Mouse (Mus musculus): ENCODE data around the gene Vav3. TPM values are rescaled to one million over a fixed set of nuclear protein-coding genes. Genes with fewer than 3 reads are reported as not detected.

The Vav3 gene
- total and polyA plus RNA-seq, 3 experiments = 1.7 to 5.0 (median 4.4) TPM

GRCm38 (mm10) chr3:109478297-109478696 is 137.8 kb downstream of the Vav3 start:
- Histone ChIP-seq H3K4me1 (ENCODE audit: control insufficient read depth, insufficient read depth, low read length) (peaks cover 3% of the 10 kb centered on the region), H3K9ac (ENCODE audit: low read depth, low read length) (no peak overlapping the region), H3K27ac (no peak overlapping the region), H3K27me3 (ENCODE audit: control insufficient read depth, insufficient read depth, low read length) (no peaks in the 10 kb centered on the region), H3K36me3 (ENCODE audit: control insufficient read depth, insufficient read depth, low read length) (no peaks in the 10 kb centered on the region; the same call in 1 of the 2 replicates), H3K4me3 (no peak overlapping the region), H3K79me2 (replicated peaks; ENCODE audit: control insufficient read depth, insufficient read depth, low read length) (no peaks in the 10 kb centered on the region)
- intact Hi-C loops (cut with DNase I) = no loop called here
- no peak for DNase-seq
- WGBS = 68% methylated on average over 4 of the region's 4 CpGs
- TF ChIP-seq POLR2A (IDR thresholded peaks at IDR 0.05; ENCODE audit: insufficient read depth, low read depth, low read length) = no peak
- no peak for TF ChIP-seq CTCF (IDR thresholded peaks at IDR 0.05)
- no peak for TF ChIP-seq EP300 (IDR thresholded peaks at IDR 0.05; ENCODE audit: insufficient read depth, low read depth, low read length)

- Histone ChIP-seq H3K4me3 (no peak overlapping the region), H3K4me1 (ENCODE audit: control insufficient read depth, insufficient read depth, low read length) (peaks cover 1% of the 10 kb centered on the region), H3K9ac (ENCODE audit: low read depth, low read length) (no peak overlapping the region), H3K36me3 (ENCODE audit: control insufficient read depth, insufficient read depth, low read length) (no peaks in the 10 kb centered on the region), H3K27me3 (ENCODE audit: control insufficient read depth, insufficient read depth, low read length) (no peaks in the 10 kb centered on the region), H3K27ac (no peak overlapping the region), H3K79me2 (replicated peaks; ENCODE audit: control insufficient read depth, insufficient read depth, low read length) (no peaks in the 10 kb centered on the region)
- DNase-seq = no peak
- no peak for TF ChIP-seq POLR2A (IDR thresholded peaks at IDR 0.05; ENCODE audit: insufficient read depth, low read depth, low read length)
- no peak for TF ChIP-seq CTCF (IDR thresholded peaks at IDR 0.05)
- TF ChIP-seq EP300 (IDR thresholded peaks at IDR 0.05; ENCODE audit: insufficient read depth, low read depth, low read length) = no peak
- 50% methylated on average over 2 of the region's 2 CpGs for WGBS
- intact Hi-C loops (cut with DNase I) = no loop called here
Observed at GRCm38 (mm10) chr3:109480625-109481024, 140.2 kb downstream of the Vav3 start.

- no peaks in the 10 kb centered on the region for H3K36me3 ChIP-seq (ENCODE audit: control insufficient read depth, insufficient read depth, low read length)
- intact Hi-C loops (cut with DNase I) = loop anchor here (5.0 kb wide), 1 partner anchor 144 kb away; the partner anchor contains the start of gene Vav3
- no peaks in the 10 kb centered on the region for H3K27me3 ChIP-seq (ENCODE audit: control insufficient read depth, insufficient read depth, low read length)
- no peak overlapping the region for H3K9ac ChIP-seq (ENCODE audit: low read depth, low read length)
- TF ChIP-seq CTCF (IDR thresholded peaks at IDR 0.05) (no peak), POLR2A (IDR thresholded peaks at IDR 0.05; ENCODE audit: insufficient read depth, low read depth, low read length) (no peak), EP300 (IDR thresholded peaks at IDR 0.05; ENCODE audit: insufficient read depth, low read depth, low read length) (no peak)
- H3K4me3 ChIP-seq = no peak overlapping the region
- DNase-seq = no peak
- no peak overlapping the region for H3K27ac ChIP-seq
- H3K79me2 ChIP-seq (replicated peaks; ENCODE audit: control insufficient read depth, insufficient read depth, low read length) = no peaks in the 10 kb centered on the region
- H3K4me1 ChIP-seq (ENCODE audit: control insufficient read depth, insufficient read depth, low read length) = peaks cover 2% of the 10 kb centered on the region
- WGBS = 77% methylated on average over 3 of the region's 3 CpGs
Observed at GRCm38 (mm10) chr3:109486786-109487185, 146.3 kb downstream of the Vav3 start.

GRCm38 (mm10) chr3:109487823-109488222 is 147.4 kb downstream of the Vav3 start:
- H3K36me3 ChIP-seq (ENCODE audit: control insufficient read depth, insufficient read depth, low read length) = no peaks in the 10 kb centered on the region
- peaks cover 2% of the 10 kb centered on the region for H3K4me1 ChIP-seq (ENCODE audit: control insufficient read depth, insufficient read depth, low read length)
- no peak for DNase-seq
- no peak for TF ChIP-seq EP300 (IDR thresholded peaks at IDR 0.05; ENCODE audit: insufficient read depth, low read depth, low read length)
- TF ChIP-seq CTCF (IDR thresholded peaks at IDR 0.05) = no peak
- TF ChIP-seq POLR2A (IDR thresholded peaks at IDR 0.05; ENCODE audit: insufficient read depth, low read depth, low read length) = no peak
- no peaks in the 10 kb centered on the region for H3K27me3 ChIP-seq (ENCODE audit: control insufficient read depth, insufficient read depth, low read length)
- 87% methylated on average over 4 of the region's 4 CpGs for WGBS
- no peak overlapping the region for H3K4me3 ChIP-seq
- intact Hi-C loops (cut with DNase I) = loop anchor here (5.0 kb wide), 1 partner anchor 146 kb away; the partner anchor contains the start of gene Vav3
- no peaks in the 10 kb centered on the region for H3K79me2 ChIP-seq (replicated peaks; ENCODE audit: control insufficient read depth, insufficient read depth, low read length)
- H3K27ac ChIP-seq = no peak overlapping the region
- H3K9ac ChIP-seq (ENCODE audit: low read depth, low read length) = no peak overlapping the region

GRCm38 (mm10) chr3:109488750-109489171 is 148.3 kb downstream of the Vav3 start:
- intact Hi-C loops (cut with DNase I) = loop anchor here (5.0 kb wide), 1 partner anchor 146 kb away; the partner anchor contains the start of gene Vav3
- no peak for TF ChIP-seq POLR2A (IDR thresholded peaks at IDR 0.05; ENCODE audit: insufficient read depth, low read depth, low read length)
- no peak for TF ChIP-seq EP300 (IDR thresholded peaks at IDR 0.05; ENCODE audit: insufficient read depth, low read depth, low read length)
- no peak for TF ChIP-seq CTCF (IDR thresholded peaks at IDR 0.05)
- no peaks in the 10 kb centered on the region for H3K27me3 ChIP-seq (ENCODE audit: control insufficient read depth, insufficient read depth, low read length)
- H3K27ac ChIP-seq = no peak overlapping the region
- no peak overlapping the region for H3K4me3 ChIP-seq
- no peak for DNase-seq
- WGBS = 62% methylated on average over 4 of the region's 4 CpGs
- no peaks in the 10 kb centered on the region for H3K36me3 ChIP-seq (ENCODE audit: control insufficient read depth, insufficient read depth, low read length)
- no peaks in the 10 kb centered on the region for H3K79me2 ChIP-seq (replicated peaks; ENCODE audit: control insufficient read depth, insufficient read depth, low read length)
- H3K4me1 ChIP-seq (ENCODE audit: control insufficient read depth, insufficient read depth, low read length) = peaks cover 2% of the 10 kb centered on the region
- H3K9ac ChIP-seq (ENCODE audit: low read depth, low read length) = no peak overlapping the region

GRCm38 (mm10) chr3:109490561-109491296 is 150.3 kb downstream of the Vav3 start:
- 51% methylated on average over 11 of the region's 11 CpGs for WGBS
- H3K4me1 ChIP-seq (ENCODE audit: control insufficient read depth, insufficient read depth, low read length) = peaks cover 2% of the 10 kb centered on the region
- no peak overlapping the region; the same call in 1 of the 2 replicates for H3K27ac ChIP-seq
- H3K27me3 ChIP-seq (ENCODE audit: control insufficient read depth, insufficient read depth, low read length) = no peaks in the 10 kb centered on the region
- H3K36me3 ChIP-seq (ENCODE audit: control insufficient read depth, insufficient read depth, low read length) = no peaks in the 10 kb centered on the region
- DNase-seq = no peak
- TF ChIP-seq CTCF (IDR thresholded peaks at IDR 0.05) (no peak), EP300 (IDR thresholded peaks at IDR 0.05; ENCODE audit: insufficient read depth, low read depth, low read length) (no peak), POLR2A (IDR thresholded peaks at IDR 0.05; ENCODE audit: insufficient read depth, low read depth, low read length) (no peak)
- H3K9ac ChIP-seq (ENCODE audit: low read depth, low read length) = no peak overlapping the region
- intact Hi-C loops (cut with DNase I) = loop anchor here (1.0 kb wide), 2 partner anchors 291 to 319 kb away; no protein-coding TSS in a partner anchor
- H3K79me2 ChIP-seq (replicated peaks; ENCODE audit: control insufficient read depth, insufficient read depth, low read length) = no peaks in the 10 kb centered on the region
- no peak overlapping the region for H3K4me3 ChIP-seq
